Mouse (Mus musculus) embryonic facial prominence, embryonic 14.5 days (tissue): ENCODE results near the gene Pfdn2. TPM values are rescaled to one million over a fixed set of nuclear protein-coding genes. Genes with fewer than 3 reads are reported as not detected.
"Not testable (repeated sequence)": the region's sequence is repeated elsewhere in the genome, so short reads cannot be mapped to it uniquely, and the experiment has no call there.

Source experiments
- ATAC-seq: fragments of 200-750 bp; cut with Nextera tagmentation; 2 replicates; pipeline ENCODE4 v1.8.0; 2017; ENCODE audit warnings: low read depth, moderate number of reproducible peaks, moderate TSS enrichment
- DNase-seq: peaks from one replicate; pipeline ENCODE4 v3.0.0-alpha.2; 2015; ENCODE audit warnings: low spot score
- H3K27ac ChIP-seq: fragments of 300-500 bp; sonication (generic); replicated peaks from 2 replicates; pipeline ENCODE4 v1.5.1; 2014; ENCODE audit warnings: low read depth, mild to moderate bottlenecking, low read length, moderate library complexity
- H3K27me3 ChIP-seq: fragments of 300-500 bp; sonication (generic); replicated peaks from 2 replicates; pipeline ENCODE4 v1.6.1; 2014; ENCODE audit warnings: low read length; ENCODE audit not compliant: control insufficient read depth, insufficient read depth
- H3K36me3 ChIP-seq: fragments of 300-500 bp; sonication (generic); 2 replicates; pipeline ENCODE4 v1.6.1; 2014; ENCODE audit warnings: low read length, mixed read lengths; ENCODE audit not compliant: control insufficient read depth, insufficient read depth
- H3K4me1 ChIP-seq: fragments of 300-500 bp; sonication (generic); 2 replicates; pipeline ENCODE4 v1.6.1; 2014; ENCODE audit warnings: antibody characterized with exemption, low read length; ENCODE audit not compliant: control insufficient read depth, insufficient read depth
- H3K4me2 ChIP-seq: fragments of 300-500 bp; sonication (generic); 2 replicates; pipeline ENCODE4 v1.6.1; 2014; ENCODE audit warnings: low read depth, mild to moderate bottlenecking, low read length, moderate library complexity, mixed read lengths
- H3K4me3 ChIP-seq: fragments of 300-500 bp; sonication (generic); 2 replicates; pipeline ENCODE4 v1.5.1; 2014; ENCODE audit warnings: low read depth, mild to moderate bottlenecking, low read length
- H3K9ac ChIP-seq: fragments of 300-500 bp; sonication (generic); 2 replicates; pipeline ENCODE4 v1.6.1; 2014; ENCODE audit warnings: low read depth, mild to moderate bottlenecking, low read length, moderate library complexity, mixed read lengths
- H3K9me3 ChIP-seq: fragments of 300-500 bp; sonication (generic); 2 replicates; pipeline ENCODE4 v1.6.1; 2016; ENCODE audit warnings: low read length; ENCODE audit not compliant: control insufficient read depth
- WGBS: fragments of 180-500 bp; shearing (Covaris S2); extraction: QIAGEN DNeasy Blood & Tissue Kit; methylation state at CpG from one replicate; pipeline ENCODE4 v1.1.7; 2014; 5-methylcytosine and 5-hydroxymethylcytosine counted together
- polyA plus RNA-seq: library from polyadenylated mRNA; unstranded; fragments of >200 nt; fragmentation: Nextera tagmentation; extraction: Ambion mirVana; gene quantifications from 2 replicates; pipeline ENCODE4 v1.2.1, GENCODE M21; 2014

The Pfdn2 gene
- 49.1 and 49.5 TPM in 2 replicates for polyA plus RNA-seq

DNA sequence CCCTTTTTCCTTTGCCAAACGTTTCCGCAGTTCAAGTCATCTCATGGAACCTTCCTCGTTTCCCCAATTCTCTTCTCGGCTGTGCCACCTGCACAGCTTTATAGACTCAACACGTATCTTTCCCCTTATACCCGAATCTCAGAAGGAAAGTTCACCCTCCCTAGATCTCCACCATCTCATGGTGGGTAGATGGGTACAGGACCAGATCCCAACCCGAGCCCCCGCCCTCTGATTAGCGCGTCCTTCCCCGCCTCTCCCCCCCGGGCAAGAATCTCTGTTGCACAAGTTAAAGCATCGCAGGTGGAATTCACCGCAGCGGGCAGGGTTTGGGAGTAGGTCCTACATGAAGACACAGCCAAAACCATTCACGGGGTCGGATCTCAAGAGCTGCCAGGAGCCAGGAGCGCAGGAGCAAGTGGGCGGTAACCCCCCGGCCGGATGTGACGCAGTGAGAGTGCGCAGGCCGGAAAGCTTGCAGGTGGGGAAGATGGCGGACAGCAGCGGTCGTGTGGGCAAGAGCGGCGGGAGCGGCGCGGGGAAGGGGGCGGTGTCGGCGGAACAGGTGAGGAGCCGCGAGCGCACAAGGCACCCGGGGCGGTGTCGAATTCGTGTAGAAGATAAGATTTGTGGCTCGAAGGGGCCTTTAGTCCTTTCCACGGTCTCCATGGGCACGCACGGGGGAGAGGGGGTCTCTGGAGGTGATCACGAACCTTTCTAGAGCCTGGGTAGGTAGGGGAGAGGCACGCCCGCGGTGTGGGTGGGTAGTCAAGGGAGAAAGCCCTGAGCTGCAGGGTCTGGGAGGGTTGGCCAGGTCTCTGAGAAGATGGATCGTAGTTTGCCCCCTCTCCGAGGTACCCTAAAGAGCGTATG is at the start of gene Pfdn2, which contains the start of gene Nit1:
Pfdn2 (plus strand) TSS at position 446 of the 870 bp plus-strand sequence.
Nit1 (minus strand) TSS at position 422 of the 870 bp plus-strand sequence.
- Histone ChIP-seq H3K9me3 (no peaks in the 10 kb centered on the region), H3K4me1 (0 out of 2 replicates have a peak, but pooled peaks cover 4% of the 10 kb centered on the region), H3K27me3 (no peaks in the 10 kb centered on the region), H3K9ac (peak within 1 kb of the TSS; percentile 86), H3K4me2 (peak within 1 kb of the TSS; percentile 92), H3K27ac (peak within 1 kb of the TSS; percentile 73; the same call in 1 of the 2 replicates), H3K36me3 (peaks cover 31% of the 10 kb centered on the region), H3K4me3 (peak within 1 kb of the TSS; percentile 96)
- peak; percentile 95 for ATAC-seq
- WGBS: 1% methylated on average over 49 of the region's 53 CpGs
- DNase-seq: peak; percentile 95

- H3K36me3 ChIP-seq: no peaks in the 10 kb centered on the region
- ATAC-seq (no peak), DNase-seq (no peak)
- no peaks in the 10 kb centered on the region for H3K9me3 ChIP-seq
- H3K27ac ChIP-seq: no peak overlapping the region
- H3K4me1 ChIP-seq: peaks cover 6% of the 10 kb centered on the region; the same call in 1 of the 2 replicates
- H3K4me2 ChIP-seq: no peak overlapping the region
- H3K9ac ChIP-seq: no peak overlapping the region
- H3K4me3 ChIP-seq: no peak overlapping the region
- peaks cover 16% of the 10 kb centered on the region for H3K27me3 ChIP-seq
- 64% methylated on average over 3 of the region's 3 CpGs for WGBS
These were observed 47.2 kb upstream of the Pfdn2 start for GRCm38 (mm10) chr1:171298226-171298625.

DNA sequence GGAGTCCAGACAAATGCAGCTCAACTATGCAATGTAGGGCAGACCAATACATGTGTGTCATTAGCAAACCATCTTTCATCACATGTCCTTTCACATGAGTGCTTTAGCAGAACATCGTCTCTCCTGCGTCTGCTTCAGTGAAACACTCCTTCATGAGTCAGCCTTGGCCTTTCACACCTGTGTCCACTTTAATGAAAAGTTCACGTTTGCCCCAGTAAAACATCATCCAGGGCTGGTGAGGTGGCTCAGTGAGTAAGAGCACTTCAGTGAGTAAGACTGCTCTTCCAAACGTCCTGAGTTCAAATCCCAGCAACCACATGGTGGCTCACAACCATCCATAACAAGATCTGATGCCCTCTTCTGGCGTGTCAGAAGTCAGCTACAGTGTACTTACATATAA is 39.3 kb upstream of the Pfdn2 start:
- H3K4me2 ChIP-seq, H3K4me1 ChIP-seq, H3K9me3 ChIP-seq, DNase-seq, H3K4me3 ChIP-seq, H3K27me3 ChIP-seq, ATAC-seq, H3K27ac ChIP-seq, H3K36me3 ChIP-seq, H3K9ac ChIP-seq: not testable (repeated sequence)
- WGBS: 72% methylated on average over 5 of the region's 5 CpGs

DNA sequence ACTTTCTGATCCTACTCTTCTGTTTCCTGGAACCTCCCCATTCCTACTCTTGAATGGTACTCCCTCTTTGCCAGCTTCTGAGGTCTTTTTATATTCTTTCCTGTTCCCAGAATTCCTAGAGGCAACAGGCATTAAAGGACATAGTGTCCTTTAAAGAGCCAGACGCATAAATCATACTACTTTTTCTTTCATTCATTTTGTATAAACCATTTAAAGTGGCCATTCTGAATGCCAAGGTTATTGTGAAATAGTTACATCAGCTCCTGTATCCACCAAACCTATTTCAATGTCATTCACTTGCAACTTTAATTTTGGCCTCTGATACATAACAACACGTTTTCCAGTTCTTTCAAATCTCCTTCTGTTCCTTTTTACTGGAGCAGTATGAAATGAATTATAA is 36.1 kb upstream of the Pfdn2 start:
- H3K4me3 ChIP-seq: no peak overlapping the region
- no peaks in the 10 kb centered on the region for H3K9me3 ChIP-seq
- H3K4me2 ChIP-seq: no peak overlapping the region
- no peak for DNase-seq
- 69% methylated on average over 2 of the region's 2 CpGs for WGBS
- no peaks in the 10 kb centered on the region for H3K4me1 ChIP-seq
- no peak overlapping the region for H3K9ac ChIP-seq
- H3K36me3 ChIP-seq: no peaks in the 10 kb centered on the region
- H3K27me3 ChIP-seq: no peaks in the 10 kb centered on the region
- no peak overlapping the region for H3K27ac ChIP-seq
- no peak for ATAC-seq

GRCm38 (mm10) chr1:171319748-171320147 is 25.7 kb upstream of the Pfdn2 start:
- WGBS: 22% methylated on average over 7 of the region's 7 CpGs
- DNase-seq (no peak), ATAC-seq (no peak)
- Histone ChIP-seq H3K36me3 (no peaks in the 10 kb centered on the region), H3K27ac (no peak overlapping the region), H3K4me2 (no peak overlapping the region), H3K4me1 (no peaks in the 10 kb centered on the region), H3K9ac (no peak overlapping the region), H3K4me3 (no peak overlapping the region), H3K9me3 (no peaks in the 10 kb centered on the region), H3K27me3 (no peaks in the 10 kb centered on the region)

DNA sequence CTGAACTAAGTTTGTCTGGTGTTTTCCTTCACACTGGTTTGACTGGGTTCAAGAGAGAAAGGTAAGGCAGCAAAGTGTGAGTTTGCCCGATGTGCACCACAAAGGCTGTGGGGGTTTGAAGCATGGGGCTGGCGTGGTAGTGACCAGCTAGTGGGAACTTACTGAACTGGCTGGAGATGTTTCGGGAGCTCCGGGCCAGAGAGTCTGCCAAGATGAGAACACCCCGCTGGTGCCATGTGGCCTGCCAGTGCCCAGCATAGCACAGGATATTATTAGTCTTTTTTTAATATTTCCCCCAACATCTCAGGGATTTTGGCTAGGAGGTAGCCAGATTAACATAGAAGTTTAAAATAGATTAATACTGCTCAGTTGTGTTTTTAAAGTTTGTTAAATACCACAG is 25.3 kb upstream of the Pfdn2 start:
- H3K9me3 ChIP-seq: no peaks in the 10 kb centered on the region
- H3K4me2 ChIP-seq: no peak overlapping the region
- H3K27ac ChIP-seq: no peak overlapping the region
- DNase-seq (no peak), ATAC-seq (no peak)
- no peak overlapping the region for H3K9ac ChIP-seq
- H3K27me3 ChIP-seq: no peaks in the 10 kb centered on the region
- H3K4me3 ChIP-seq: no peak overlapping the region
- no peaks in the 10 kb centered on the region for H3K4me1 ChIP-seq
- H3K36me3 ChIP-seq: 0 out of 2 replicates have a peak, but pooled peaks cover 3% of the 10 kb centered on the region
- 18% methylated on average over 5 of the region's 5 CpGs for WGBS

GRCm38 (mm10) chr1:171321415-171321814 is 24.1 kb upstream of the Pfdn2 start:
- peak; percentile 34 for DNase-seq
- Histone ChIP-seq H3K27me3 (no peaks in the 10 kb centered on the region), H3K4me1 (no peaks in the 10 kb centered on the region), H3K36me3 (0 out of 2 replicates have a peak, but pooled peaks cover 3% of the 10 kb centered on the region), H3K9me3 (no peaks in the 10 kb centered on the region), H3K9ac (no peak overlapping the region), H3K4me3 (no peak overlapping the region), H3K27ac (no peak overlapping the region), H3K4me2 (no peak overlapping the region)
- no peak for ATAC-seq

- Histone ChIP-seq H3K4me3 (no peak overlapping the region), H3K4me1 (no peaks in the 10 kb centered on the region), H3K4me2 (no peak overlapping the region), H3K27me3 (no peaks in the 10 kb centered on the region), H3K9me3 (no peaks in the 10 kb centered on the region), H3K9ac (no peak overlapping the region), H3K36me3 (0 out of 2 replicates have a peak, but pooled peaks cover 3% of the 10 kb centered on the region), H3K27ac (no peak overlapping the region)
- 78% methylated on average over 1 of the region's 1 CpGs for WGBS
- DNase-seq (no peak), ATAC-seq (no peak)
These were observed 23.5 kb upstream of the Pfdn2 start for GRCm38 (mm10) chr1:171322012-171322411.
